Mouse (Mus musculus) erythroblast, embryonic 14.5 days (primary cell): Measurements from ENCODE around the gene Litaf.

ENCODE experiments used
- GATA1 ChIP-seq: IDR thresholded peaks from 2 replicates; pipeline ENCODE4 v1.6.1; 2012; ENCODE audit warnings: low read length, inconsistent platforms, mixed read lengths
- TAL1 ChIP-seq: IDR thresholded peaks from 3 replicates; pipeline ENCODE4 v1.6.1; 2012; ENCODE audit warnings: low read length, inconsistent platforms, mixed read lengths

DNA sequence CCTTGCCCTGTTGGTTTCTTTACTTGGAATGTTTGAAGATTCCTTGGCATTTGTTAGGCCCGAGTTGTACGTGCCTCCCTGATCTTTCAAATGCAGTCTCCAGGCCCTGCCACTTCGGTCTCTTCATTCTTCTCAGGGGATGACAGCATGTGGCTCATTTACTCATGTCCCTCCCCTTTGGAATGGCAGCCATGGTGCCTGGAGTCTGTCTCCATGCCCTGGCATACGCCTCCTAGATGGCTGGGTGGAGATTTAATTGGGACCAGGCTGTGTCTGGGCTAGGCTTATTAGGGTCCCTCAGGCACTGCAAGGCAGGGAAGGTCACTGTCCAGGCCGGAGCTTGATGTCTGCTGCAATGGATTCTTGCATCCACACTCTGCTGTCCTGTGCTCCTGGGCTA is 10.0 kb downstream of the Litaf start:
- TF ChIP-seq GATA1, result no peak
- no peak for TF ChIP-seq TAL1
